In the genomic region with DNA sequence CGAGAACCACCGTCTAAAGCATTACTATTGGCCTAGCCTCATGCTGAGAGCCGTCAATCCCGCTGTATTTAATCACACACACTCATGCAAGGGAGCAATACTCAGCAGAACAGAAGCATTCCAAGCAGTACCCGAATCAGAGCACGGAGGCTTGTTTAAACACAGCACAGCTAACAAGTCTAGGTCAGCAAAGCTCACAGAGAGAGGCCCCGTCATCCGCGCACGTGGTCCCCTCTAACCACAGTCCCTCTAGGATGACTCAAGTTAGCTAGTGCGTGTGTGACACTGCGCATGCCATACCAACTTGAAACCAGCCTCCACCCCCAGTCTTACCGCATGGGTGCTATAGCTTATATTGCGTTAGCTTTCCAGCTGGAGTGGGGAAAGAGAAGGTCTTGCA, we compare ENCODE assay signal across 20 mouse cellular contexts. TPM values are rescaled to one million over a fixed set of nuclear protein-coding genes. Genes with fewer than 3 reads are reported as not detected.
A peak's percentile ranks its signal among the peaks of the same experiment; 100 is the strongest.
DNase-seq lines count a peak whose midpoint lies in the region; ATAC-seq and TF ChIP-seq lines count a peak whose summit lies in the region.
"Had no signal": no experiment of that assay in that cellular context is flagged by ENCODE, and none has a peak within 500 bp of the region (broad histone marks: within the 10 kb centered on the region; RNA-seq: fewer than 3 reads in every experiment).

No protein-coding gene starts in this region.

- no peak overlapping the region for H3K9ac ChIP-seq in lung, embryonic 14.5 days
- H3K9ac ChIP-seq: forebrain, embryonic 13.5 days; limb, embryonic 13.5 days; liver, embryonic 13.5 days had no signal

- no peak overlapping the region for H3K27ac ChIP-seq in lung, embryonic 14.5 days (ENCODE audit: low read depth)
- H3K27ac ChIP-seq: forebrain, embryonic 13.5 days; hindbrain, embryonic 10.5 days; limb, embryonic 13.5 days; liver, embryonic 13.5 days had no signal

- peak; percentile 90 for ATAC-seq in lung, embryonic 14.5 days (ENCODE audit: insufficient read depth)
- ATAC-seq in megakaryocyte progenitor cell, adult 5-6 weeks (replicated peaks; ENCODE audit: poor library complexity) = peak; percentile 51
- ATAC-seq: forebrain, embryonic 13.5 days had no signal

- TF ChIP-seq CTCF in lung, embryonic 14.5 days (IDR thresholded peaks at IDR 0.05; ENCODE audit: low read depth) = no peak

- no peaks in the 10 kb centered on the region for H3K27me3 ChIP-seq in lung, embryonic 14.5 days (ENCODE audit: insufficient read depth, low read length)
- H3K27me3 ChIP-seq: forebrain, embryonic 13.5 days; limb, embryonic 13.5 days; liver, embryonic 13.5 days had no signal

- DNase-seq in lung, embryonic 14.5 days = peak; percentile 62
- no peak for DNase-seq in lung, postnatal 25 days (ENCODE audit: low spot score)
- peak; percentile 27 for DNase-seq in thymus, postnatal 4 days
- DNase-seq in thymus, postnatal 36 days = no peak
- DNase-seq in urinary bladder, postnatal 36 days (ENCODE audit: low spot score in 2 of 2) = no peak
- DNase-seq in gastrocnemius, postnatal 14 days = no peak
- DNase-seq: cerebellum, adult 2 months; gastrocnemius, postnatal 25 days; kidney, adult 2 months; kidney, postnatal 10 days; layer of hippocampus, postnatal 36 days; liver, embryonic 13.5 days; right cerebral cortex, postnatal 14 days had no signal

- no peak overlapping the region for H3K4me2 ChIP-seq in lung, embryonic 14.5 days
- H3K4me2 ChIP-seq: forebrain, embryonic 13.5 days; limb, embryonic 13.5 days; liver, embryonic 13.5 days had no signal

- H3K9me3 ChIP-seq in lung, embryonic 14.5 days (ENCODE audit: low read depth, low read length) = no peaks in the 10 kb centered on the region
- H3K9me3 ChIP-seq: forebrain, embryonic 13.5 days; hindbrain, embryonic 10.5 days; limb, embryonic 13.5 days; liver, embryonic 13.5 days; megakaryocyte, embryonic 14.5 days had no signal

- H3K4me1 ChIP-seq in lung, embryonic 14.5 days (ENCODE audit: insufficient read depth) = no peaks in the 10 kb centered on the region
- H3K4me1 ChIP-seq: forebrain, embryonic 13.5 days; hindbrain, embryonic 10.5 days; limb, embryonic 13.5 days had no signal

- intact Hi-C loops in gastrocnemius, postnatal 14 days (cut with DNase I; ENCODE audit: low total_unique reads) = no loop called here

- H3K4me3 ChIP-seq in lung, embryonic 14.5 days (ENCODE audit: low read depth, low read length) = no peak overlapping the region
- H3K4me3 ChIP-seq: erythroblast, embryonic 14.5 days; forebrain, embryonic 13.5 days; hindbrain, embryonic 10.5 days; limb, embryonic 13.5 days; liver, embryonic 13.5 days; megakaryocyte, embryonic 14.5 days had no signal

- peaks cover 82% of the 10 kb centered on the region for H3K36me3 ChIP-seq in lung, embryonic 14.5 days (ENCODE audit: insufficient read depth)

- WGBS in lung, embryonic 14.5 days = 58% methylated on average over 14 of the region's 14 CpGs

RNA-seq across cellular contexts. Expression of a gene that starts 31.1 kb away (rescaled TPM):
- polyA plus RNA-seq in lung, embryonic 14.5 days (2014; fragmentation: Nextera tagmentation; extraction: Ambion mirVana) = 208 and 220 TPM in 2 replicates
- total RNA-seq in megakaryocyte progenitor cell, adult 5-6 weeks (2015) = 2.3 and 4.1 TPM in 2 replicates
- 0.33 and 0.84 TPM in 2 replicates for total RNA-seq in megakaryocyte progenitor cell, adult 5-6 weeks (2017)
- total RNA-seq in gastrocnemius, postnatal 14 days (2021) = 10 to 100 TPM; 23.8 to 25.6 TPM
- total RNA-seq: neutrophil, adult 5-6 weeks had no signal

Comparison
In these comparisons a context has a peak if more than half of its experiments do, and no peak if none do; other contexts are left out.
1. DNase-seq: peak in lung, embryonic 14.5 days (single experiment) and thymus, postnatal 4 days (single experiment); none in lung, postnatal 25 days (single experiment), thymus, postnatal 36 days (0 of 2), urinary bladder, postnatal 36 days (0 of 2) and gastrocnemius, postnatal 14 days (single experiment).
2. RNA of a gene that starts 31.1 kb away (total RNA-seq): 23.8 to 25.6 TPM in gastrocnemius, postnatal 14 days; 0.33 to 4.1 TPM in megakaryocyte progenitor cell, adult 5-6 weeks; every median in the first group is over 4 times any median in the second.